8 mouse cellular contexts compared by ENCODE assay signal in the genomic region with DNA sequence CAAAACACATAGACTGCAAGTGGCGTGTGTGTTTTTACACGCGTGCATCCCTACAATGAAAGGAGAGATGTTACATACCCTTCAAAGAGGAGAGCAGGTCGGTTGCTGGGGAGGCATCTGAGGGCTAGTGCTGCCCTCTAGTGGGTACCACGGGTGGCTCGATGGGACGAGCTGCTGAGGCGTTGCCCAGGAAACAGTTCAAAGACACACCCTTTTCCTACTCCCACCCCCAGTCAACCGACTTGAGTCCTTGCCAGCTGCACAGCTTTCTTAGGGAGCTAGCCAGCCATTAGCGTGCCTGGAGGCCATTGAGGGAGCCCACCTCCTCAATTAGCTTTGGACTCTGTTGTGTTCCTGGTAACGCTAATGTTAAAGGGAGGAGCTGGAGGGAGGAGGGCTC. TPM values are rescaled to one million over a fixed set of nuclear protein-coding genes. Genes with fewer than 3 reads are reported as not detected.
DNase-seq lines count a peak whose midpoint lies in the region; ATAC-seq and TF ChIP-seq lines count a peak whose summit lies in the region.

No protein-coding gene starts in this region.

- 0 out of 2 replicates have a peak, but pooled peaks cover 2% of the 10 kb centered on the region for H3K4me1 ChIP-seq in hindbrain, embryonic 11.5 days (replicated peaks; ENCODE audit: control insufficient read depth, insufficient read depth, low read length)
- peaks cover 9% of the 10 kb centered on the region; the same call in 1 of the 2 replicates for H3K4me1 ChIP-seq in lung, embryonic 16.5 days (replicated peaks; ENCODE audit: control insufficient read depth, insufficient read depth, low read length)
- H3K4me1 ChIP-seq in thymus, adult 2 months (replicated peaks; ENCODE audit: control insufficient read depth, insufficient read depth, low read length): peaks cover 7% of the 10 kb centered on the region

- peak overlapping the region; percentile 11; the same call in 1 of the 2 replicates for H3K4me2 ChIP-seq in hindbrain, embryonic 11.5 days (replicated peaks; ENCODE audit: low read depth, low read length)
- peak overlapping the region; percentile 68 for H3K4me2 ChIP-seq in lung, embryonic 16.5 days (ENCODE audit: low read depth, low read length)

- no peak for TF ChIP-seq POLR2A in thymus, adult 2 months (IDR thresholded peaks at IDR 0.05; ENCODE audit: control insufficient read depth, extremely low read depth, insufficient read depth, low read length, poor library complexity)

- H3K9ac ChIP-seq in hindbrain, embryonic 11.5 days (ENCODE audit: low read depth, low read length): no peak overlapping the region
- peak overlapping the region; percentile 46; the same call in 1 of the 2 replicates for H3K9ac ChIP-seq in lung, embryonic 16.5 days (ENCODE audit: low read length)

- H3K4me3 ChIP-seq in hindbrain, embryonic 11.5 days (ENCODE audit: low read depth, low read length): no peak overlapping the region
- peak overlapping the region; percentile 45 for H3K4me3 ChIP-seq in lung, embryonic 16.5 days (ENCODE audit: low read length)
- H3K4me3 ChIP-seq in thymus, adult 2 months (ENCODE audit: control insufficient read depth, insufficient read depth, low read length): no peak overlapping the region

- peak; percentile 84 for DNase-seq in Muller cell, postnatal 12 days (ENCODE audit: inconsistent ontology term)
- peak; percentile 65 for DNase-seq in cerebellum, adult 9-10 months
- DNase-seq in frontal cortex, adult 2 months (ENCODE audit: extremely low spot score in 1 of 2, low spot score in 1 of 2): peak; percentile 93 to 97
- DNase-seq in hindbrain, embryonic 11.5 days (ENCODE audit: low spot score): peak; percentile 92
- DNase-seq in layer of hippocampus, adult 9-11 months: peak; percentile 94
- DNase-seq in ovary, adult 18-20 months (ENCODE audit: low spot score): peak; percentile 86
- DNase-seq in thymus, adult 2 months: peak; percentile 90

- 5% methylated on average over 11 of the region's 11 CpGs for WGBS in hindbrain, embryonic 11.5 days
- 1% methylated on average over 11 of the region's 11 CpGs for WGBS in lung, embryonic 16.5 days
- WGBS in thymus, adult 2 months: 0% methylated on average over 11 of the region's 11 CpGs

- H3K9me3 ChIP-seq in hindbrain, embryonic 11.5 days (ENCODE audit: control insufficient read depth, low read length): no peaks in the 10 kb centered on the region
- no peaks in the 10 kb centered on the region for H3K9me3 ChIP-seq in lung, embryonic 16.5 days (ENCODE audit: control insufficient read depth, low read length)

- H3K36me3 ChIP-seq in hindbrain, embryonic 11.5 days (ENCODE audit: control insufficient read depth, insufficient read depth, low read length): no peaks in the 10 kb centered on the region
- no peaks in the 10 kb centered on the region for H3K36me3 ChIP-seq in lung, embryonic 16.5 days (ENCODE audit: control insufficient read depth, insufficient read depth, low read length)
- H3K36me3 ChIP-seq in thymus, adult 2 months (ENCODE audit: control insufficient read depth, insufficient read depth, low read length): no peaks in the 10 kb centered on the region

- no peaks in the 10 kb centered on the region for H3K27me3 ChIP-seq in hindbrain, embryonic 11.5 days (ENCODE audit: control insufficient read depth, insufficient read depth, low read length)
- no peaks in the 10 kb centered on the region for H3K27me3 ChIP-seq in lung, embryonic 16.5 days (ENCODE audit: control insufficient read depth, insufficient read depth, low read depth, low read length)
- H3K27me3 ChIP-seq in thymus, adult 2 months (ENCODE audit: control insufficient read depth, insufficient read depth, low read length): no peaks in the 10 kb centered on the region

- peak; percentile 97 for TF ChIP-seq CTCF in thymus, adult 2 months (IDR thresholded peaks at IDR 0.05; ENCODE audit: borderline replicate concordance, control insufficient read depth, extremely low read depth, insufficient read depth, low read length, poor library complexity)

- H3K27ac ChIP-seq in hindbrain, embryonic 11.5 days (ENCODE audit: low read depth, low read length): no peak overlapping the region
- H3K27ac ChIP-seq in lung, embryonic 16.5 days (ENCODE audit: low read length): no peak overlapping the region
- H3K27ac ChIP-seq in thymus, adult 2 months (ENCODE audit: control insufficient read depth, insufficient read depth, low read length): no peak overlapping the region

- peak; percentile 83 for ATAC-seq in hindbrain, embryonic 11.5 days (ENCODE audit: low FRiP score)
- peak; percentile 84 for ATAC-seq in lung, embryonic 16.5 days (ENCODE audit: low read depth)

RNA-seq across cellular contexts. Expression of a gene that starts 22.8 kb away (rescaled TPM):
- 0.27 and 0.52 TPM in 2 replicates for polyA plus RNA-seq in frontal cortex, adult 2 months (2012; rRNA removed)
- 0.17 and 0.25 TPM in 2 replicates for polyA plus RNA-seq in hindbrain, embryonic 11.5 days (2014; fragmentation: Nextera tagmentation; extraction: Ambion mirVana)
- polyA plus RNA-seq in lung, embryonic 16.5 days (2015; fragmentation: Nextera tagmentation; extraction: Ambion mirVana): 57.2 and 59.7 TPM in 2 replicates
- 0.55 and 0.88 TPM in 2 replicates for polyA plus RNA-seq in thymus, adult 2 months (2012; rRNA removed)

RNA-seq across cellular contexts. Expression of a gene that starts 31.8 kb away (rescaled TPM):
- 50.2 and 58.3 TPM in 2 replicates for polyA plus RNA-seq in frontal cortex, adult 2 months (2012; rRNA removed)
- polyA plus RNA-seq in hindbrain, embryonic 11.5 days (2014; fragmentation: Nextera tagmentation; extraction: Ambion mirVana): 66.5 and 69.6 TPM in 2 replicates
- polyA plus RNA-seq in lung, embryonic 16.5 days (2015; fragmentation: Nextera tagmentation; extraction: Ambion mirVana): 75.0 and 82.4 TPM in 2 replicates
- 68.5 and 75.2 TPM in 2 replicates for polyA plus RNA-seq in thymus, adult 2 months (2012; rRNA removed)

RNA-seq across cellular contexts. Expression of a gene that starts 54.1 kb away (rescaled TPM):
- polyA plus RNA-seq in frontal cortex, adult 2 months (2012; rRNA removed): 2.0 and 3.3 TPM in 2 replicates
- polyA plus RNA-seq in hindbrain, embryonic 11.5 days (2014; fragmentation: Nextera tagmentation; extraction: Ambion mirVana): 0.09 TPM in 1 of 2 replicates, not detected in the other
- polyA plus RNA-seq in lung, embryonic 16.5 days (2015; fragmentation: Nextera tagmentation; extraction: Ambion mirVana): 2.5 and 2.6 TPM in 2 replicates
- polyA plus RNA-seq in thymus, adult 2 months (2012; rRNA removed): 3.1 and 3.8 TPM in 2 replicates

Comparison
In these comparisons a context has a peak if more than half of its experiments do, and no peak if none do; other contexts are left out.
1. RNA of a gene that starts 22.8 kb away (polyA plus RNA-seq): 57.2 to 59.7 TPM in lung, embryonic 16.5 days; 0.55 to 0.88 TPM in thymus, adult 2 months, 0.27 to 0.52 TPM in frontal cortex, adult 2 months and 0.17 to 0.25 TPM in hindbrain, embryonic 11.5 days; every median in the first group is over 10 times any median in the second.
2. Peak in every context shown above with its lines, with median percentiles within 50 percentile points of each other: DNase-seq.